Mouse (Mus musculus) MEL (cell line): ENCODE results near the gene Prex1. TPM values are rescaled to one million over a fixed set of nuclear protein-coding genes. Genes with fewer than 3 reads are reported as not detected.

Experiments used
- DNase-seq: peaks from one replicate; pipeline ENCODE4 v3.0.0; 2011; ENCODE audit warnings: low read depth, low spot score
- H3K27ac ChIP-seq: 2 replicates; pipeline ENCODE4 v1.5.1; 2012; ENCODE audit warnings: low read depth, mild to moderate bottlenecking, control low read depth, low read length, moderate library complexity; ENCODE audit not compliant: control insufficient read depth
- H3K27me3 ChIP-seq, 2 experiments: fragments of 150-350 bp in 1 of 2; sonication (generic) in 1 of 2; 2 replicates each; pipeline ENCODE4 v1.6.1; 2012; ENCODE audit warnings: low read length in 2 of 2, mild to moderate bottlenecking in 2 of 2, improper control_type of control experiment in 1 of 2, moderate library complexity in 1 of 2; ENCODE audit not compliant: insufficient read depth in 2 of 2, control insufficient read depth in 1 of 2
- H3K36me3 ChIP-seq, 2 experiments: 2 replicates each; pipeline ENCODE4 v1.6.1; 2012 to 2014; ENCODE audit warnings: low read length in 2 of 2, improper control_type of control experiment in 1 of 2, inconsistent platforms in 1 of 2, mild to moderate bottlenecking in 1 of 2; ENCODE audit not compliant: insufficient read depth in 2 of 2, control insufficient read depth in 1 of 2
- H3K4me1 ChIP-seq, 2 experiments: fragments of 150-350 bp in 1 of 2; sonication (generic) in 1 of 2; 2 replicates each; pipeline ENCODE4 v1.6.1; 2012; ENCODE audit warnings: low read length in 2 of 2, improper control_type of control experiment in 1 of 2, mild to moderate bottlenecking in 1 of 2; ENCODE audit not compliant: insufficient read depth in 2 of 2, control insufficient read depth in 1 of 2
- H3K4me3 ChIP-seq, 2 experiments: fragments of 150-350 bp in 1 of 2; sonication (generic) in 1 of 2; 2 replicates each; pipeline ENCODE4 v1.5.1; 2012; ENCODE audit warnings: low read depth in 2 of 2, low read length in 2 of 2, mild to moderate bottlenecking in 2 of 2, moderate library complexity in 2 of 2, control low read depth in 1 of 2, improper control_type of control experiment in 1 of 2; ENCODE audit not compliant: control insufficient read depth in 1 of 2, insufficient read depth in 1 of 2
- H3K79me2 ChIP-seq: 2 replicates; pipeline ENCODE4 v1.6.1; 2012; ENCODE audit warnings: mild to moderate bottlenecking, low read length, moderate library complexity; ENCODE audit not compliant: control insufficient read depth, poor library complexity, insufficient read depth
- H3K9ac ChIP-seq: 2 replicates; pipeline ENCODE4 v1.6.1; 2012; ENCODE audit warnings: low read depth, mild to moderate bottlenecking, control low read depth, low read length, moderate library complexity; ENCODE audit not compliant: control insufficient read depth, poor library complexity, severe bottlenecking
- H3K9me3 ChIP-seq: fragments of 150-350 bp; sonication (generic); replicated peaks from 2 replicates; pipeline ENCODE4 v1.6.1; 2012; ENCODE audit warnings: mild to moderate bottlenecking, low read length, improper control_type of control experiment, moderate library complexity; ENCODE audit not compliant: insufficient read depth
- BHLHE40 ChIP-seq: IDR thresholded peaks from 2 replicates; pipeline ENCODE4 v1.6.1; 2012; ENCODE audit warnings: low read depth, mild to moderate bottlenecking, inconsistent platforms, low read length, improper control_type of control experiment, borderline replicate concordance
- CHD2 ChIP-seq: IDR thresholded peaks from 2 replicates; pipeline ENCODE4 v1.6.1; 2011; ENCODE audit warnings: low read length, improper control_type of control experiment
- E2F4 ChIP-seq: IDR thresholded peaks from 2 replicates; pipeline ENCODE4 v1.6.1; 2011; ENCODE audit warnings: low read depth, low read length, improper control_type of control experiment, borderline replicate concordance
- EP300 ChIP-seq, 2 experiments: IDR thresholded peaks; 2 replicates each; pipeline ENCODE4 v1.6.1; 2011; ENCODE audit warnings: improper control_type of control experiment in 2 of 2, low read length in 2 of 2, low read depth in 1 of 2, mild to moderate bottlenecking in 1 of 2
- ETS1 ChIP-seq: IDR thresholded peaks from 2 replicates; pipeline ENCODE4 v1.6.1; 2012; ENCODE audit warnings: low read depth, mild to moderate bottlenecking, inconsistent platforms, low read length, improper control_type of control experiment, moderate library complexity
- GABPA ChIP-seq: IDR thresholded peaks from 2 replicates; pipeline ENCODE4 v1.6.1; 2012; ENCODE audit warnings: low read depth, mild to moderate bottlenecking, inconsistent platforms, low read length, improper control_type of control experiment, moderate library complexity
- GATA1 ChIP-seq: IDR thresholded peaks from 2 replicates; pipeline ENCODE4 v1.6.1; 2011; ENCODE audit warnings: low read depth, low read length, improper control_type of control experiment
- HCFC1 ChIP-seq: IDR thresholded peaks from 2 replicates; pipeline ENCODE4 v1.6.1; 2012; ENCODE audit warnings: low read depth, mild to moderate bottlenecking, inconsistent platforms, low read length, improper control_type of control experiment, moderate library complexity
- KAT2A ChIP-seq: conservative IDR thresholded peaks from 2 replicates; pipeline ENCODE4 v1.6.1; 2012; ENCODE audit warnings: low read depth, low read length, improper control_type of control experiment, inconsistent platforms
- MAFK ChIP-seq: IDR thresholded peaks from 2 replicates; pipeline ENCODE4 v1.6.1; 2011; ENCODE audit warnings: low read depth, mild to moderate bottlenecking, low read length, improper control_type of control experiment, borderline replicate concordance
- MEF2A ChIP-seq: IDR thresholded peaks from 2 replicates; pipeline ENCODE4 v1.6.1; 2014; ENCODE audit warnings: low read depth, mild to moderate bottlenecking, inconsistent platforms, low read length, improper control_type of control experiment; ENCODE audit not compliant: poor library complexity, insufficient replicate concordance, severe bottlenecking; ENCODE audit errors: extremely low read depth
- MYB ChIP-seq: IDR thresholded peaks from 2 replicates; pipeline ENCODE4 v1.6.1; 2011; ENCODE audit warnings: mild to moderate bottlenecking, low read depth, low read length, improper control_type of control experiment
- MYC ChIP-seq: IDR thresholded peaks from 2 replicates; pipeline ENCODE4 v1.6.1; 2011; ENCODE audit warnings: low read depth, mild to moderate bottlenecking, low read length, improper control_type of control experiment, moderate library complexity
- NELFE ChIP-seq: IDR thresholded peaks from 2 replicates; pipeline ENCODE4 v1.6.1; 2011; ENCODE audit warnings: low read depth, low read length, improper control_type of control experiment
- NRF1 ChIP-seq: IDR thresholded peaks from 2 replicates; pipeline ENCODE4 v1.6.1; 2014; ENCODE audit warnings: low read depth, mild to moderate bottlenecking, inconsistent platforms, low read length, improper control_type of control experiment, moderate library complexity; ENCODE audit not compliant: poor library complexity, insufficient read depth, severe bottlenecking
- POLR2A ChIP-seq, 2 experiments: IDR thresholded peaks; 2 replicates each; pipeline ENCODE4 v1.6.1; 2011 to 2012; ENCODE audit warnings: low read length in 2 of 2, mild to moderate bottlenecking in 2 of 2, control low read depth in 1 of 2, improper control_type of control experiment in 1 of 2, low read depth in 1 of 2, moderate library complexity in 1 of 2; ENCODE audit not compliant: control insufficient read depth in 1 of 2, insufficient read depth in 1 of 2, poor library complexity in 1 of 2
- POLR2AphosphoS2 ChIP-seq: IDR thresholded peaks from 2 replicates; pipeline ENCODE4 v1.6.1; 2011; ENCODE audit warnings: low read length, improper control_type of control experiment
- RCOR1 ChIP-seq: IDR thresholded peaks from 2 replicates; pipeline ENCODE4 v1.6.1; 2012; ENCODE audit warnings: low read depth, mild to moderate bottlenecking, inconsistent platforms, low read length, improper control_type of control experiment
- SMC3 ChIP-seq: IDR thresholded peaks from 2 replicates; pipeline ENCODE4 v1.6.1; 2011; ENCODE audit warnings: low read depth, low read length, improper control_type of control experiment
- TAL1 ChIP-seq: IDR thresholded peaks from 2 replicates; pipeline ENCODE4 v1.6.1; 2012; ENCODE audit warnings: mild to moderate bottlenecking, inconsistent platforms, low read length, moderate library complexity, mixed read lengths
- TBP ChIP-seq: IDR thresholded peaks from 2 replicates; pipeline ENCODE4 v1.8.0; 2011; ENCODE audit warnings: low read depth, low read length, improper control_type of control experiment
- TCF12 ChIP-seq: IDR thresholded peaks from 2 replicates; pipeline ENCODE4 v1.6.1; 2014; ENCODE audit warnings: low read depth, mild to moderate bottlenecking, inconsistent platforms, low read length, improper control_type of control experiment, moderate library complexity
- UBTF ChIP-seq: IDR thresholded peaks from 2 replicates; pipeline ENCODE4 v1.6.1; 2012; ENCODE audit warnings: low read depth, mild to moderate bottlenecking, inconsistent platforms, low read length, improper control_type of control experiment, moderate library complexity, borderline replicate concordance; ENCODE audit not compliant: insufficient read depth
- USF1 ChIP-seq: IDR thresholded peaks from 2 replicates; pipeline ENCODE4 v1.6.1; 2014; ENCODE audit warnings: low read depth, mild to moderate bottlenecking, inconsistent platforms, low read length, improper control_type of control experiment, moderate library complexity
- ZKSCAN1 ChIP-seq: IDR thresholded peaks from 2 replicates; pipeline ENCODE4 v1.6.1; 2012; ENCODE audit warnings: low read depth, mild to moderate bottlenecking, inconsistent platforms, low read length, improper control_type of control experiment, moderate library complexity
- ZMIZ1 ChIP-seq: IDR thresholded peaks from 2 replicates; pipeline ENCODE4 v1.6.1; 2012; ENCODE audit warnings: low read depth, mild to moderate bottlenecking, inconsistent platforms, low read length, improper control_type of control experiment, moderate library complexity
- polyA plus RNA-seq, 2 experiments: library from polyadenylated mRNA; stranded (reverse) in 1 of 2; unstranded in 1 of 2; fragments of >175 nt in 1 of 2; fragments of >200 nt in 1 of 2; gene quantifications; 2 replicates each; pipeline versions ENCODE4 v1.2.1 to v1.2.4; 2012; ENCODE audit warnings: low replicate concordance in 2 of 2, low read depth in 1 of 2; ENCODE audit not compliant: insufficient read length in 2 of 2, insufficient read depth in 1 of 2, missing spikeins in 1 of 2
- total RNA-seq: library from RNA; depleted of rRNA; stranded (reverse); fragments of 300-350 nt; gene quantifications from 2 replicates; pipeline ENCODE4 v1.2.3, GENCODE M21; 2012

The Prex1 gene
- total and polyA plus RNA-seq, 3 experiments: 8.0 to 33.1 (median 15.8) TPM

DNA sequence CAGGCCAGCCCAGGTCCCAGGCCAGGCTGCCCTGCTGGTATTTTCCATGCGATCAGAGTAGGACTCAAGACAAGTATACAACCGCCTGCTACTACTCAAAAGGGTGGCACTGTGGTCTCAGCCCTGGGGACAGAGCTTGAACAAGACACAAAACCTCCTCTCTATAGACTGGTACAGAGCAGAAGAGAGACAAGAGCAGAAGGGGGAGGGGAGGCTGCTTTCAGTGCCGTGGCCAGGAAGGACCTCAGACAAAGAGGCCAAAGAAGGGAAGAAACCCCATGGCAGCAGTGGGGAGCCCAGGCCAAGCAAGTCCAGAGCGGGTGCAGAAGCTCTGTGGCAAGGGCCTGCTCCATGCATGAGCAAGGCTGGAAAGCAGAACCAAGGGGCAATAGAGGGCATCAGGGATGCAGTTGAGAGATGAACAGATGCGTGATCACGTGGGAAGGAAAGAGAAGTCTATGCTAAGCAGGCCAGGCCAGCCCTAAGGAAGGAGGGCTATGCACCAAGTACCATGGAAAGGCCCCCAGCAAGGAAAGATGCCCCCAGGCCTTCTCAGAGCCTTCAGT, 51.0 kb downstream of the Prex1 start:
- no peak overlapping the region for H3K27ac ChIP-seq
- TF ChIP-seq RCOR1: no peak
- no peak for TF ChIP-seq MEF2A
- TF ChIP-seq NRF1: no peak
- TF ChIP-seq NELFE: no peak
- TF ChIP-seq POLR2A (IDR thresholded peaks at IDR 0.05; ENCODE audit: control insufficient read depth in 1 of 2, insufficient read depth in 1 of 2, low read depth in 1 of 2, low read length in 2 of 2, poor library complexity in 1 of 2): no peak
- TF ChIP-seq USF1: no peak
- no peak for TF ChIP-seq ETS1
- TF ChIP-seq MYC: no peak
- no peak for TF ChIP-seq ZMIZ1
- no peak for DNase-seq

GRCm38 (mm10) chr2:166661971-166662370, 51.7 kb downstream of the Prex1 start:
- H3K4me3 ChIP-seq: no peak overlapping the region
- no peaks in the 10 kb centered on the region for H3K9me3 ChIP-seq
- H3K27ac ChIP-seq: no peak overlapping the region
- DNase-seq: no peak
- TF ChIP-seq UBTF: no peak
- TF ChIP-seq EP300 (IDR thresholded peaks at IDR 0.05; ENCODE audit: low read depth in 1 of 2, low read length in 2 of 2): no peak
- no peak for TF ChIP-seq SMC3
- TF ChIP-seq HCFC1: no peak
- TF ChIP-seq POLR2AphosphoS2: no peak
- TF ChIP-seq TBP: no peak
- TF ChIP-seq BHLHE40: no peak
- no peak for TF ChIP-seq MYB
- TF ChIP-seq ZMIZ1: no peak
- no peak for TF ChIP-seq GABPA
- TF ChIP-seq E2F4: no peak
- no peak for TF ChIP-seq GATA1
- TF ChIP-seq KAT2A: no peak
- no peak for TF ChIP-seq ZKSCAN1
- no peak for TF ChIP-seq TCF12
- TF ChIP-seq TAL1: no peak
- no peak for TF ChIP-seq CHD2
- no peak for TF ChIP-seq MAFK
- TF ChIP-seq MYC: no peak
- TF ChIP-seq POLR2A (IDR thresholded peaks at IDR 0.05; ENCODE audit: control insufficient read depth in 1 of 2, insufficient read depth in 1 of 2, low read depth in 1 of 2, low read length in 2 of 2, poor library complexity in 1 of 2): no peak
- peaks cover 0 to 9% of the 10 kb centered on the region in 2 experiments; a peak in 2 of 4 replicates for H3K36me3 ChIP-seq
- H3K4me1 ChIP-seq: peaks cover 18 to 26% of the 10 kb centered on the region in 2 experiments
- no peaks in the 10 kb centered on the region for H3K27me3 ChIP-seq
- H3K79me2 ChIP-seq: no peaks in the 10 kb centered on the region
- no peak overlapping the region for H3K9ac ChIP-seq

More for the DNA sequence above, 51.0 kb downstream of the Prex1 start:
- no peak overlapping the region for H3K4me3 ChIP-seq
- no peaks in the 10 kb centered on the region for H3K27me3 ChIP-seq
- no peaks in the 10 kb centered on the region for H3K79me2 ChIP-seq
- peaks cover 16 to 20% of the 10 kb centered on the region in 2 experiments for H3K4me1 ChIP-seq
- no peaks in the 10 kb centered on the region for H3K9me3 ChIP-seq
- H3K36me3 ChIP-seq: peaks cover 0 to 7% of the 10 kb centered on the region in 2 experiments; a peak in 2 of 4 replicates
- no peak overlapping the region for H3K9ac ChIP-seq
